Mouse (Mus musculus): ENCODE measurements around the gene Crkl. TPM values are rescaled to one million over a fixed set of nuclear protein-coding genes. Genes with fewer than 3 reads are reported as not detected.

Gene Crkl
- total and polyA plus RNA-seq, 2 experiments from 2014 or later: 29.6 to 45.2 TPM

- Histone ChIP-seq H3K4me1 (ENCODE audit: control insufficient read depth, insufficient read depth) (peaks cover 18% of the 10 kb centered on the region; the same call in 1 of the 2 replicates), H3K4me2 (ENCODE audit: low read depth, low read length) (no peak overlapping the region), H3K27me3 (ENCODE audit: control insufficient read depth, insufficient read depth, low read length) (no peaks in the 10 kb centered on the region), H3K4me3 (ENCODE audit: low read depth, low read length) (no peak overlapping the region), H3K9ac (replicated peaks; ENCODE audit: low read depth, low read length) (no peak overlapping the region), H3K36me3 (replicated peaks; ENCODE audit: control insufficient read depth, insufficient read depth, low read length) (no peaks in the 10 kb centered on the region), H3K27ac (ENCODE audit: low read depth) (peak overlapping the region; percentile 59), H3K9me3 (replicated peaks; ENCODE audit: control insufficient read depth, low read length) (no peaks in the 10 kb centered on the region)
- 85% methylated on average over 2 of the region's 2 CpGs for WGBS
- no peak for TF ChIP-seq CTCF (IDR thresholded peaks at IDR 0.05; ENCODE audit: low read depth)
- TF ChIP-seq EP300 (IDR thresholded peaks at IDR 0.05; ENCODE audit: low read depth): no peak
- DNase-seq (ENCODE audit: low spot score): no peak
- ATAC-seq (ENCODE audit: insufficient read depth, low read depth): no peak
Measured at GRCm38 (mm10) chr16:17409046-17409445, 42.7 kb upstream of the Crkl start.

- Histone ChIP-seq H3K9ac (replicated peaks; ENCODE audit: low read depth, low read length) (no peak overlapping the region), H3K4me1 (ENCODE audit: control insufficient read depth, insufficient read depth) (peaks cover 19% of the 10 kb centered on the region; the same call in 1 of the 2 replicates), H3K4me2 (ENCODE audit: low read depth, low read length) (no peak overlapping the region; the same call in 1 of the 2 replicates), H3K27ac (ENCODE audit: low read depth) (0 out of 2 replicates have a peak overlapping the region, but pooled peaks have one; percentile 59), H3K9me3 (replicated peaks; ENCODE audit: control insufficient read depth, low read length) (no peaks in the 10 kb centered on the region), H3K4me3 (ENCODE audit: low read depth, low read length) (no peak overlapping the region), H3K36me3 (replicated peaks; ENCODE audit: control insufficient read depth, insufficient read depth, low read length) (no peaks in the 10 kb centered on the region), H3K27me3 (ENCODE audit: control insufficient read depth, insufficient read depth, low read length) (no peaks in the 10 kb centered on the region)
- no peak for TF ChIP-seq EP300 (IDR thresholded peaks at IDR 0.05; ENCODE audit: low read depth)
- TF ChIP-seq CTCF (IDR thresholded peaks at IDR 0.05; ENCODE audit: low read depth): no peak
- WGBS: 29% methylated on average over 4 of the region's 4 CpGs
- no peak for ATAC-seq (ENCODE audit: insufficient read depth, low read depth)
- peak; percentile 31 for DNase-seq (ENCODE audit: low spot score)
Measured at GRCm38 (mm10) chr16:17410209-17410608, 41.6 kb upstream of the Crkl start.

GRCm38 (mm10) chr16:17423021-17423420 lies 28.8 kb upstream of the Crkl start:
- H3K36me3 ChIP-seq (replicated peaks; ENCODE audit: control insufficient read depth, insufficient read depth, low read length): peaks cover 53% of the 10 kb centered on the region
- WGBS: 73% methylated on average over 3 of the region's 3 CpGs

GRCm38 (mm10) chr16:17432576-17432975 lies 19.2 kb upstream of the Crkl start:
- no peaks in the 10 kb centered on the region for H3K4me1 ChIP-seq (ENCODE audit: control insufficient read depth, insufficient read depth)
- DNase-seq (ENCODE audit: low spot score) (peak; percentile 34), ATAC-seq (ENCODE audit: insufficient read depth, low read depth) (no peak)
- no peaks in the 10 kb centered on the region for H3K27me3 ChIP-seq (ENCODE audit: control insufficient read depth, insufficient read depth, low read length)
- no peak overlapping the region for H3K27ac ChIP-seq (ENCODE audit: low read depth)
- TF ChIP-seq EP300 (IDR thresholded peaks at IDR 0.05; ENCODE audit: low read depth) (no peak), CTCF (IDR thresholded peaks at IDR 0.05; ENCODE audit: low read depth) (peak; percentile 66)
- 69% methylated on average over 2 of the region's 2 CpGs for WGBS
- H3K9ac ChIP-seq (replicated peaks; ENCODE audit: low read depth, low read length): no peak overlapping the region
- no peak overlapping the region for H3K4me2 ChIP-seq (ENCODE audit: low read depth, low read length)
- peaks cover 18% of the 10 kb centered on the region for H3K36me3 ChIP-seq (replicated peaks; ENCODE audit: control insufficient read depth, insufficient read depth, low read length)
- H3K9me3 ChIP-seq (replicated peaks; ENCODE audit: control insufficient read depth, low read length): no peaks in the 10 kb centered on the region
- H3K4me3 ChIP-seq (ENCODE audit: low read depth, low read length): no peak overlapping the region

More at GRCm38 (mm10) chr16:17423021-17423420, 28.8 kb upstream of the Crkl start:
- no peak for DNase-seq (ENCODE audit: low spot score)
- Histone ChIP-seq H3K9ac (replicated peaks; ENCODE audit: low read depth, low read length) (no peak overlapping the region), H3K4me3 (ENCODE audit: low read depth, low read length) (no peak overlapping the region), H3K27me3 (ENCODE audit: control insufficient read depth, insufficient read depth, low read length) (no peaks in the 10 kb centered on the region), H3K4me2 (ENCODE audit: low read depth, low read length) (no peak overlapping the region), H3K27ac (ENCODE audit: low read depth) (no peak overlapping the region), H3K4me1 (ENCODE audit: control insufficient read depth, insufficient read depth) (no peaks in the 10 kb centered on the region), H3K9me3 (replicated peaks; ENCODE audit: control insufficient read depth, low read length) (no peaks in the 10 kb centered on the region)
- TF ChIP-seq CTCF (IDR thresholded peaks at IDR 0.05; ENCODE audit: low read depth): no peak
- no peak for TF ChIP-seq EP300 (IDR thresholded peaks at IDR 0.05; ENCODE audit: low read depth)
- no peak for ATAC-seq (ENCODE audit: insufficient read depth, low read depth)

GRCm38 (mm10) chr16:17452373-17452715 lies 557 bp downstream of the Crkl start:
- DNase-seq (ENCODE audit: low spot score) (peak; percentile 51), ATAC-seq (ENCODE audit: insufficient read depth, low read depth) (peak; percentile 29)
- Histone ChIP-seq H3K9ac (replicated peaks; ENCODE audit: low read depth, low read length) (peak overlapping the region; percentile 84), H3K4me2 (ENCODE audit: low read depth, low read length) (peak overlapping the region; percentile 92), H3K36me3 (replicated peaks; ENCODE audit: control insufficient read depth, insufficient read depth, low read length) (peaks cover 13% of the 10 kb centered on the region), H3K9me3 (replicated peaks; ENCODE audit: control insufficient read depth, low read length) (no peaks in the 10 kb centered on the region), H3K27ac (ENCODE audit: low read depth) (peak overlapping the region; percentile 95), H3K27me3 (ENCODE audit: control insufficient read depth, insufficient read depth, low read length) (no peaks in the 10 kb centered on the region), H3K4me3 (ENCODE audit: low read depth, low read length) (peak overlapping the region; percentile 92), H3K4me1 (ENCODE audit: control insufficient read depth, insufficient read depth) (peaks cover 21% of the 10 kb centered on the region)
- WGBS: 0% methylated on average over 24 of the region's 24 CpGs
- TF ChIP-seq CTCF (IDR thresholded peaks at IDR 0.05; ENCODE audit: low read depth) (no peak), EP300 (IDR thresholded peaks at IDR 0.05; ENCODE audit: low read depth) (no peak)

GRCm38 (mm10) chr16:17456901-17457300 lies 5.1 kb downstream of the Crkl start:
- DNase-seq (ENCODE audit: low spot score): no peak
- Histone ChIP-seq H3K9me3 (replicated peaks; ENCODE audit: control insufficient read depth, low read length) (no peaks in the 10 kb centered on the region), H3K36me3 (replicated peaks; ENCODE audit: control insufficient read depth, insufficient read depth, low read length) (peaks cover 13% of the 10 kb centered on the region), H3K4me3 (ENCODE audit: low read depth, low read length) (no peak overlapping the region), H3K4me1 (ENCODE audit: control insufficient read depth, insufficient read depth) (peaks cover 26% of the 10 kb centered on the region), H3K27ac (ENCODE audit: low read depth) (no peak overlapping the region), H3K27me3 (ENCODE audit: control insufficient read depth, insufficient read depth, low read length) (no peaks in the 10 kb centered on the region), H3K4me2 (ENCODE audit: low read depth, low read length) (no peak overlapping the region), H3K9ac (replicated peaks; ENCODE audit: low read depth, low read length) (no peak overlapping the region)
- 100% methylated on average over 1 of the region's 1 CpGs for WGBS
- ATAC-seq (ENCODE audit: insufficient read depth, low read depth): no peak
- TF ChIP-seq CTCF (IDR thresholded peaks at IDR 0.05; ENCODE audit: low read depth): no peak
- no peak for TF ChIP-seq EP300 (IDR thresholded peaks at IDR 0.05; ENCODE audit: low read depth)

All from heart, postnatal 0 days (tissue).